Mouse (Mus musculus) urinary bladder, adult 18-20 months (tissue): ENCODE results near the gene Lrrc8e.
A peak's percentile ranks its signal among the peaks of the same experiment; 100 is the strongest.

Source experiments
- DNase-seq, 2 experiments: peaks; one replicate each; pipeline ENCODE4 v3.0.0; 2022; ENCODE audit warnings: low spot score in 2 of 2, mixed read lengths in 2 of 2

The Lrrc8e gene

GRCm38 (mm10) chr8:4256911-4257310 lies 30.3 kb downstream of the Lrrc8e start:
- no peak for DNase-seq

GRCm38 (mm10) chr8:4257350-4257749 lies 30.7 kb downstream of the Lrrc8e start:
- no peak for DNase-seq

DNA sequence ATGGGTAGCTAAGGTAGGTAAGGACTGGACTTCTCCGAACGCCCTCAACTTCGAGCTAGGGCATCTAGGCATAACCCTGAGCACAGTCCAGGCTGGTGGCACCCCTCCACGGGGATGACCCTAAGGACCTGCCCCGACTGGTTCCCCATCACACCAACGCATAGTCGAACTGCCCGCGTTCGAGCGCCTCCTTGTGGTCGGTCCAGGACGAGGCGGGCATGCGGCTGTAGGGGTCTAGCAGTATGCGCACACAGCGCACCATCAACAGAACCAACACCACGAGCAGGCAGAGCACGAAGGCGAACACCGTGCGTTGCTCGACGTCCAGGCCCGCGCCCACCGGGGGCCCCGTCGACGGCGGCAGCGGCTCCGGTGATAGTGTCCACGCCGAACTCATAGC lies 31.6 kb downstream of the Lrrc8e start:
- DNase-seq, result peak in 1 of 2 experiments; percentile 61

GRCm38 (mm10) chr8:4258678-4259077 lies 32.1 kb downstream of the Lrrc8e start:
- no peak for DNase-seq

GRCm38 (mm10) chr8:4259125-4259804 lies 32.6 kb downstream of the Lrrc8e start, which contains the start of gene Ctxn1:
TSS of gene Ctxn1 (minus strand) at chr8:4259274.
- peak; percentile 92 to 96 for DNase-seq

- no peak for DNase-seq
Measured at GRCm38 (mm10) chr8:4259805-4260170, 33.2 kb downstream of the Lrrc8e start.

DNA sequence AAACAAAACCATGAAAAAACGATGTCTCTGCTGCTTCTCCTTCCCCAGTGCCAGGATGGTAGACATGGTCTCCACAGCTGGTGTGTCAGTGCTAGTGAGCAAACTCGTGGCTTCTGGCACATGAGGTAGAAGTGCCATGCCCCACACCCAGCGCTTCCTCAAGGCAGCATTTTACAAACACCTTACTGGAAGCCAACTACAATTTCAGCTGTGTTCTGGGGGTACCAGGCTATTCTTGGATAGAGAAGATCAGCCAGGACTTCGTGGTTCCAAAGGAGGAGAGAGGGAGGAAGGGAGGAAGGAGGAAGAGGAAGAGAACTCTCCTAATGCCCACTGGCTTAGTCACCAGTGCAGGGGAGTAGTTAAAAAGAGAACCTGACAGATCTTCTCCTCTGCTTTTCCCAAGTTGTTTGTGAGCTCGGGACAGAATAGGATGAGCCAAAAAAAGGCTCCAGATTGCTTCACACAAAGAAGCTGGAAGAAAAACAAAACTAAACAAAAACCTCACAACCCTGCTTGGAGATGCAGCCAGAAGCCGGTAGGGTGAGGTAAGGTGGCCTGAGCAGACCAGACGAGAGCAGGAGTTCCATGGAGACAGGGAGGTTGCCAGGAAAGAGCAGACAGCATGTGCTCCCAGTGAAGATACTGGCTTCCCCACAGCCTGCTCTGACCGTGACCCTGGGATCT lies 36.6 kb downstream of the Lrrc8e start:
- DNase-seq, result no peak

DNA sequence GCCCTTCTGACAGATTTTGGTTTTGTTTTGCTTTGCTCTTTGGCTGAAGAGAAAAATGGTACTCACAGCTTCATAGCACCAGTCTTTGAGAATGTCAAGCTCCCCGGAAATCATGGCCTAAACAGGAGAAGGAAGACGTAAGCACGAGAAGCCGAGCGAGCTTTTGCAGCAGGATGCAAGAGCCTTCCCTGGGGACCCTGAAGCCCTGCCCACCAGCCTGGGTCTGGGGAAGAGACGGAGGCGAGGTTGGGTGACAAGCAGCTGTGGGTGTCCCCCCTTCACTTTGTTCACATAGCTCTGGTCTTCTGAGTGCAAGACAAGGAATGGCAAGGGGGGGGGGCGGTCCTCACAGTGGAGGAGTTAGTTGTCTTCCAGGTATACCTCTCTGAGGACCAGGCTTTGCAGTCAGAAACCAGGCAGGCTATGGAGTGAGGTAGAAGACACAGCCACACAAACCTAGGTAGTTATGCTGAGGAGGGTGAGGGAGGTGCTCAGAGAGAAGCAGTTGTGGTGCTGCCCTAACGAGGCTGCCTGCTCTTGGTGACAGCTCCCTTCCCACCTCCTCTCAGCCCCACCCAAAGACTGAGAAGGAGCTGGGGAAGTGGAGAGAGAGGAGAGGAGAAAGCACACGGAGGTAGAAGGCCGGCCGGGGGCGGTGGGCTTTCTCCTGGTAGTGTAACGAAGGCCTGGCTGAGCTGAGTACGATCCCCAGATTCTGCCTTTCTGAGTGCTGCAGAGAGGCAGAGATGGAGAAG lies 38.7 kb downstream of the Lrrc8e start:
- DNase-seq, result no peak

- no peak for DNase-seq
Measured at GRCm38 (mm10) chr8:4267627-4268026, 41.0 kb downstream of the Lrrc8e start.

- no peak for DNase-seq
Measured at GRCm38 (mm10) chr8:4269609-4270008, 43.0 kb downstream of the Lrrc8e start.

DNA sequence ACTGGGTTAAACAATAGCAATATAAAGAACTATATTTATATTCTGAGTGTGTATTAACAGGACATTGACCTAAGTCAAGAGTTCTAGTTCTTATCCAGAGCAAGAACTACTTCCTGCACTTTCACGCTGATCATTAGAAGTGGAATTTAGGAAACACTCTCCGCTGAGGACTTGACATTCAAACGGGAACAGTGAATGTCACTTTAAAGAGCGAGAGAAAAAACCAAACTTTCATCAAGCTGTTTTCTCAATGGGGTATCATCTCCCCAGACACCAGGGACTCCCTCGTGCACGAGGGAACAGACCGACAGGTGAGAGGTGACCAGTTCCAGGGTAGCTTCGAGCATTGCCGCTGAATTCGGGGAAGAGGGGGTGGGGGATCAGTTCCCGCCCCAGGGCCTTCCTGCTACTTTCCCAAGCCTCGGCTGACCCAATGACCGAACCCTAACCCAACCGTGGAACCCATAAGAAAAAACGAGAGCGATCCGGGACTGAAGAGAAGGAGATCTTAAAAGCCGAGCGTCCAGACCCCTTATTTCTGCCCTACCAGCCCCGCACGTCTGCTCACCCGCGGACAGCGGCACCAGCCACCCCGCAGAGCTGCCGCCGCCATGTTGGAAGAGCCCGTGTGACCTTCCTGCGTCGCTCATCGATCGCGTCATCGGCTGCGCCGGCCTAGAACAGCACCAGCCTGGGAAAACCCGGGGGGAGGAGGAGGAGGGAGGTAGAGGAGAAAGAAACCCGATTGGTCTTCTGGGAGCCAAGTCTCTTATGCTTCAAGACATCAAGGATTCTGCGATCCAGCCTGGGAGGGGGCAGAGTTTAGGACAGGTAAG lies 48.9 kb downstream of the Lrrc8e start, which contains the start of gene Timm44:
Gene Timm44 (minus strand): TSS at position 639 of the 836 bp plus-strand sequence.
- DNase-seq, result peak; percentile 90 to 92

GRCm38 (mm10) chr8:4276111-4276465 lies 49.5 kb downstream of the Lrrc8e start:
- DNase-seq, result no peak
